Mouse (Mus musculus): ENCODE measurements around the gene Zfp30. TPM values are rescaled to one million over a fixed set of nuclear protein-coding genes. Genes with fewer than 3 reads are reported as not detected.

Gene Zfp30
- polyA plus RNA-seq, 1 experiment = 1.4 TPM

GRCm38 (mm10) chr7:29776568-29776967, 7.2 kb upstream of the Zfp30 start:
- no peaks in the 10 kb centered on the region for H3K4me1 ChIP-seq (ENCODE audit: control insufficient read depth, insufficient read depth, low read length)
- TF ChIP-seq POLR2A (IDR thresholded peaks at IDR 0.05; ENCODE audit: borderline replicate concordance, low read depth, low read length) (no peak), CTCF (IDR thresholded peaks at IDR 0.05; ENCODE audit: low read depth, low read length) (no peak)
- H3K27ac ChIP-seq (ENCODE audit: insufficient read depth, low read depth, low read length) = no peak overlapping the region
- H3K4me3 ChIP-seq (ENCODE audit: insufficient read depth, low read length) = no peak overlapping the region

- no peaks in the 10 kb centered on the region for H3K4me1 ChIP-seq (ENCODE audit: control insufficient read depth, insufficient read depth, low read length)
- no peak for TF ChIP-seq CTCF (IDR thresholded peaks at IDR 0.05; ENCODE audit: low read depth, low read length)
- TF ChIP-seq POLR2A (IDR thresholded peaks at IDR 0.05; ENCODE audit: borderline replicate concordance, low read depth, low read length) = no peak
- H3K4me3 ChIP-seq (ENCODE audit: insufficient read depth, low read length) = no peak overlapping the region
- no peak overlapping the region for H3K27ac ChIP-seq (ENCODE audit: insufficient read depth, low read depth, low read length)
Observed at GRCm38 (mm10) chr7:29777372-29777771, 6.4 kb upstream of the Zfp30 start.

GRCm38 (mm10) chr7:29785023-29785422, 1.2 kb downstream of the Zfp30 start:
- Histone ChIP-seq H3K4me3 (ENCODE audit: insufficient read depth, low read length) (no peak overlapping the region), H3K4me1 (ENCODE audit: control insufficient read depth, insufficient read depth, low read length) (no peaks in the 10 kb centered on the region), H3K27ac (ENCODE audit: insufficient read depth, low read depth, low read length) (no peak overlapping the region)
- TF ChIP-seq CTCF (IDR thresholded peaks at IDR 0.05; ENCODE audit: low read depth, low read length) (no peak), POLR2A (IDR thresholded peaks at IDR 0.05; ENCODE audit: borderline replicate concordance, low read depth, low read length) (no peak)

GRCm38 (mm10) chr7:29785888-29786287, 2.1 kb downstream of the Zfp30 start:
- Histone ChIP-seq H3K4me1 (ENCODE audit: control insufficient read depth, insufficient read depth, low read length) (no peaks in the 10 kb centered on the region), H3K27ac (ENCODE audit: insufficient read depth, low read depth, low read length) (no peak overlapping the region), H3K4me3 (ENCODE audit: insufficient read depth, low read length) (no peak overlapping the region)
- no peak for TF ChIP-seq POLR2A (IDR thresholded peaks at IDR 0.05; ENCODE audit: borderline replicate concordance, low read depth, low read length)
- TF ChIP-seq CTCF (IDR thresholded peaks at IDR 0.05; ENCODE audit: low read depth, low read length) = no peak

GRCm38 (mm10) chr7:29792906-29793305, 9.1 kb downstream of the Zfp30 start:
- no peak for TF ChIP-seq POLR2A (IDR thresholded peaks at IDR 0.05; ENCODE audit: borderline replicate concordance, low read depth, low read length)
- no peak for TF ChIP-seq CTCF (IDR thresholded peaks at IDR 0.05; ENCODE audit: low read depth, low read length)
- Histone ChIP-seq H3K4me1 (ENCODE audit: control insufficient read depth, insufficient read depth, low read length) (no peaks in the 10 kb centered on the region), H3K27ac (ENCODE audit: insufficient read depth, low read depth, low read length) (no peak overlapping the region), H3K4me3 (ENCODE audit: insufficient read depth, low read length) (no peak overlapping the region)

- Histone ChIP-seq H3K4me3 (ENCODE audit: insufficient read depth, low read length) (no peak overlapping the region), H3K4me1 (ENCODE audit: control insufficient read depth, insufficient read depth, low read length) (0 out of 2 replicates have a peak, but pooled peaks cover under 1% of the 10 kb centered on the region), H3K27ac (ENCODE audit: insufficient read depth, low read depth, low read length) (no peak overlapping the region)
- TF ChIP-seq POLR2A (IDR thresholded peaks at IDR 0.05; ENCODE audit: borderline replicate concordance, low read depth, low read length) = no peak
- no peak for TF ChIP-seq CTCF (IDR thresholded peaks at IDR 0.05; ENCODE audit: low read depth, low read length)
Observed at GRCm38 (mm10) chr7:29807046-29807445, 23.2 kb downstream of the Zfp30 start.

GRCm38 (mm10) chr7:29812244-29812643, 28.4 kb downstream of the Zfp30 start:
- no peak overlapping the region for H3K27ac ChIP-seq (ENCODE audit: insufficient read depth, low read depth, low read length)
- TF ChIP-seq POLR2A (IDR thresholded peaks at IDR 0.05; ENCODE audit: borderline replicate concordance, low read depth, low read length) (no peak), CTCF (IDR thresholded peaks at IDR 0.05; ENCODE audit: low read depth, low read length) (no peak)
- no peak overlapping the region for H3K4me3 ChIP-seq (ENCODE audit: insufficient read depth, low read length)
- peaks cover 15% of the 10 kb centered on the region for H3K4me1 ChIP-seq (ENCODE audit: control insufficient read depth, insufficient read depth, low read length)

GRCm38 (mm10) chr7:29814381-29814780, 30.6 kb downstream of the Zfp30 start:
- Histone ChIP-seq H3K27ac (ENCODE audit: insufficient read depth, low read depth, low read length) (no peak overlapping the region), H3K4me3 (ENCODE audit: insufficient read depth, low read length) (peak overlapping the region; percentile 95; the same call in 1 of the 2 replicates), H3K4me1 (ENCODE audit: control insufficient read depth, insufficient read depth, low read length) (peaks cover 20% of the 10 kb centered on the region)
- no peak for TF ChIP-seq CTCF (IDR thresholded peaks at IDR 0.05; ENCODE audit: low read depth, low read length)

- TF ChIP-seq POLR2A (IDR thresholded peaks at IDR 0.05; ENCODE audit: borderline replicate concordance, low read depth, low read length) (no peak), CTCF (IDR thresholded peaks at IDR 0.05; ENCODE audit: low read depth, low read length) (no peak)
Observed at GRCm38 (mm10) chr7:29815061-29815784, 31.4 kb downstream of the Zfp30 start.

GRCm38 (mm10) chr7:29815910-29816429, 32.2 kb downstream of the Zfp30 start, which contains the start of gene Zfp790:
Gene Zfp790, plus strand, starts transcription at chr7:29816114.
- Histone ChIP-seq H3K4me3 (ENCODE audit: insufficient read depth, low read length) (peak within 1 kb of the TSS; percentile 95), H3K27ac (ENCODE audit: insufficient read depth, low read depth, low read length) (peak within 1 kb of the TSS; percentile 91), H3K4me1 (ENCODE audit: control insufficient read depth, insufficient read depth, low read length) (peaks cover 20% of the 10 kb centered on the region)
- TF ChIP-seq POLR2A (IDR thresholded peaks at IDR 0.05; ENCODE audit: borderline replicate concordance, low read depth, low read length) = peak; percentile 68; the same call in 1 of the 2 replicates
- 0 out of 2 replicates have a peak, but pooled peaks have one; percentile 0 for TF ChIP-seq CTCF (IDR thresholded peaks at IDR 0.05; ENCODE audit: low read depth, low read length)

More at GRCm38 (mm10) chr7:29815061-29815784, 31.4 kb downstream of the Zfp30 start:
- H3K4me1 ChIP-seq (ENCODE audit: control insufficient read depth, insufficient read depth, low read length) = peaks cover 20% of the 10 kb centered on the region
- H3K27ac ChIP-seq (ENCODE audit: insufficient read depth, low read depth, low read length) = peak overlapping the region; percentile 58
- H3K4me3 ChIP-seq (ENCODE audit: insufficient read depth, low read length) = peak overlapping the region; percentile 95
